Mouse (Mus musculus) myocyte (in vitro differentiated cells): Measurements from ENCODE around the gene Abcb8.

ENCODE experiments used
- E2F4 ChIP-seq: IDR thresholded peaks from one replicate; pipeline ENCODE4 v1.6.1; 2011; ENCODE audit warnings: mild to moderate bottlenecking, control low read depth, moderate library complexity; ENCODE audit not compliant: insufficient read depth
- MYOG ChIP-seq, 3 experiments: IDR thresholded peaks; one replicate each; pipeline ENCODE4 v1.6.1; 2011; ENCODE audit warnings: control low read depth in 2 of 3, low read depth in 2 of 3, mild to moderate bottlenecking in 2 of 3; ENCODE audit not compliant: insufficient read length in 2 of 3, control insufficient read depth in 1 of 3, insufficient read depth in 1 of 3
- POLR2A ChIP-seq: IDR thresholded peaks from one replicate; pipeline ENCODE4 v1.6.1; 2011; ENCODE audit warnings: low read depth, mild to moderate bottlenecking, control low read depth, moderate library complexity; ENCODE audit not compliant: insufficient read length
- POLR2AphosphoS2 ChIP-seq: IDR thresholded peaks from one replicate; pipeline ENCODE4 v1.6.1; 2011; ENCODE audit warnings: low read depth, control low read depth; ENCODE audit not compliant: insufficient read length
- SRF ChIP-seq: IDR thresholded peaks from one replicate; pipeline ENCODE4 v1.6.1; 2011; ENCODE audit warnings: low read depth; ENCODE audit not compliant: control insufficient read depth, insufficient read length
- TCF12 ChIP-seq: IDR thresholded peaks from one replicate; pipeline ENCODE4 v1.6.1; 2011; ENCODE audit warnings: mild to moderate bottlenecking, control low read depth; ENCODE audit not compliant: poor library complexity, insufficient read depth, severe bottlenecking
- USF1 ChIP-seq: IDR thresholded peaks from one replicate; pipeline ENCODE4 v1.6.1; 2011; ENCODE audit warnings: low read depth, mild to moderate bottlenecking, control low read depth, moderate library complexity

GRCm38 (mm10) chr5:24408651-24409050 is 15.2 kb downstream of the Abcb8 start:
- TF ChIP-seq POLR2A (no peak), POLR2AphosphoS2 (no peak), MYOG (IDR thresholded peaks at IDR 0.05; ENCODE audit: control insufficient read depth in 1 of 3, insufficient read depth in 1 of 3, insufficient read length in 2 of 3, low read depth in 2 of 3) (no peak), SRF (no peak), USF1 (no peak), TCF12 (no peak), E2F4 (no peak)
